Mouse (Mus musculus): ENCODE data around the gene Rai1.

Gene Rai1

GRCm38 (mm10) chr11:60127863-60128512, 23.2 kb downstream of the Rai1 start:
- peak; percentile 41 for DNase-seq (ENCODE audit: extremely low spot score)

GRCm38 (mm10) chr11:60130516-60130915, 25.7 kb downstream of the Rai1 start:
- DNase-seq (ENCODE audit: extremely low spot score) = no peak

GRCm38 (mm10) chr11:60132061-60132460, 27.2 kb downstream of the Rai1 start:
- no peak for DNase-seq (ENCODE audit: extremely low spot score)

GRCm38 (mm10) chr11:60136491-60136890, 31.7 kb downstream of the Rai1 start:
- DNase-seq (ENCODE audit: extremely low spot score) = no peak

GRCm38 (mm10) chr11:60137170-60137569, 32.4 kb downstream of the Rai1 start:
- no peak for DNase-seq (ENCODE audit: extremely low spot score)

GRCm38 (mm10) chr11:60139141-60139733, 34.4 kb downstream of the Rai1 start:
- no peak for DNase-seq (ENCODE audit: extremely low spot score)

- peak; percentile 93 for DNase-seq (ENCODE audit: extremely low spot score)
Observed at GRCm38 (mm10) chr11:60139734-60140371, 35.0 kb downstream of the Rai1 start.

GRCm38 (mm10) chr11:60140586-60141284, 35.9 kb downstream of the Rai1 start:
- peak; percentile 73 for DNase-seq (ENCODE audit: extremely low spot score)

- no peak for DNase-seq (ENCODE audit: extremely low spot score)
Observed at GRCm38 (mm10) chr11:60141285-60141608, 36.4 kb downstream of the Rai1 start.

GRCm38 (mm10) chr11:60143086-60143485, 38.3 kb downstream of the Rai1 start:
- no peak for DNase-seq (ENCODE audit: extremely low spot score)

GRCm38 (mm10) chr11:60146170-60146569, 41.4 kb downstream of the Rai1 start:
- no peak for DNase-seq (ENCODE audit: extremely low spot score)

- no peak for DNase-seq (ENCODE audit: extremely low spot score)
Observed at GRCm38 (mm10) chr11:60148591-60148990, 43.8 kb downstream of the Rai1 start.

- no peak for DNase-seq (ENCODE audit: extremely low spot score)
Observed at GRCm38 (mm10) chr11:60149086-60149485, 44.3 kb downstream of the Rai1 start.

GRCm38 (mm10) chr11:60150677-60151076, 45.9 kb downstream of the Rai1 start:
- no peak for DNase-seq (ENCODE audit: extremely low spot score)

- DNase-seq (ENCODE audit: extremely low spot score) = no peak
Observed at GRCm38 (mm10) chr11:60152339-60152738, 47.5 kb downstream of the Rai1 start.

- no peak for DNase-seq (ENCODE audit: extremely low spot score)
Observed at GRCm38 (mm10) chr11:60153936-60154335, 49.1 kb downstream of the Rai1 start.

- no peak for DNase-seq (ENCODE audit: extremely low spot score)
Observed at GRCm38 (mm10) chr11:60155690-60156089, 50.9 kb downstream of the Rai1 start.

GRCm38 (mm10) chr11:60158271-60158670, 53.5 kb downstream of the Rai1 start:
- DNase-seq (ENCODE audit: extremely low spot score) = no peak

GRCm38 (mm10) chr11:60159955-60160354, 55.1 kb downstream of the Rai1 start:
- no peak for DNase-seq (ENCODE audit: extremely low spot score)

- no peak for DNase-seq (ENCODE audit: extremely low spot score)
Observed at GRCm38 (mm10) chr11:60160454-60161114, 55.8 kb downstream of the Rai1 start.

- DNase-seq (ENCODE audit: extremely low spot score) = no peak
Observed at GRCm38 (mm10) chr11:60161146-60161874, 56.5 kb downstream of the Rai1 start.

Data from embryo, embryonic 9.5 days (tissue).